Mouse (Mus musculus): ENCODE measurements at regions not wholly inside any gene's neighbourhood (a gene's known extent, or its start where the extent isn't known, plus 50 kb on each side); places are given as distances from the start of the nearest gene placed in this dataset.

- no peak for DNase-seq
These were observed 52.9 kb upstream of the Ccser1 start for GRCm38 (mm10) chr6:61127238-61127637.

DNA sequence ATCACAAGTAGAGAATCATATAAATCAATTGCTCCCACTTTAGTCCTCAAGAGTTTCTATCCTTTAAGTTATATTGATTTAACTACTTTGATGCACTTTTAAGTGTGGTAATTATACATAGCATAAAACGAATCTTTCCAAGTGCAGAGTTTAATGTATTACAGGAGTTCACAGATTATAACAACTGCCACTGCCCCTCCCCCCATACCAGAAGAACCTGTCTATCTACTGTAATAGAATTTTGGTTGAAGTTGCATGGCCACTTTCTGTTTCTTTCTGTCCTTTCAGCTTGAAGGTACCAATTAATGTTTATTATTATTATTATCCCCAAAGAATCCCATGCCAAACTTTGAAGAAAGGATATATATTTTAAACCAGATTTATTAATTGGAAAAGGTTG is 51.9 kb upstream of the Ccser1 start:
- peak; percentile 26 for DNase-seq

Data from lung, postnatal 36 days (tissue).